Mouse (Mus musculus) heart, embryonic 11.5 days (tissue): ENCODE measurements around the gene Olfr231. TPM values are rescaled to one million over a fixed set of nuclear protein-coding genes. Genes with fewer than 3 reads are reported as not detected.

Experiments
- ATAC-seq: fragments of 200-750 bp; cut with Nextera tagmentation; replicated peaks from 2 replicates; pipeline ENCODE4 v1.8.0; 2017; ENCODE audit warnings: moderate library complexity; ENCODE audit not compliant: insufficient number of reproducible peaks, low FRiP score, low TSS enrichment
- H3K27ac ChIP-seq: fragments of 300-500 bp; sonication (generic); 2 replicates; pipeline ENCODE4 v1.5.1; 2014; ENCODE audit warnings: mild to moderate bottlenecking, low read depth, low read length
- H3K27me3 ChIP-seq: fragments of 300-500 bp; sonication (generic); 2 replicates; pipeline ENCODE4 v1.6.1; 2014; ENCODE audit warnings: mild to moderate bottlenecking, low read length, mixed read lengths; ENCODE audit not compliant: control insufficient read depth, insufficient read depth
- H3K36me3 ChIP-seq: fragments of 300-500 bp; sonication (generic); 2 replicates; pipeline ENCODE4 v1.6.1; 2014; ENCODE audit warnings: mild to moderate bottlenecking, low read length, moderate library complexity, mixed read lengths; ENCODE audit not compliant: control insufficient read depth, insufficient read depth
- H3K4me1 ChIP-seq: fragments of 300-500 bp; sonication (generic); 2 replicates; pipeline ENCODE4 v1.6.1; 2014; ENCODE audit warnings: low read length; ENCODE audit not compliant: control insufficient read depth, insufficient read depth
- H3K4me2 ChIP-seq: fragments of 300-500 bp; sonication (generic); 2 replicates; pipeline ENCODE4 v1.6.1; 2014; ENCODE audit warnings: mild to moderate bottlenecking, moderate library complexity
- H3K4me3 ChIP-seq: fragments of 300-500 bp; sonication (generic); 2 replicates; pipeline ENCODE4 v1.5.1; 2014; ENCODE audit warnings: low read depth, low read length
- H3K9ac ChIP-seq: fragments of 300-500 bp; sonication (generic); 2 replicates; pipeline ENCODE4 v1.6.1; 2014; ENCODE audit warnings: mild to moderate bottlenecking, low read depth, low read length, moderate library complexity
- H3K9me3 ChIP-seq: fragments of 300-500 bp; sonication (generic); replicated peaks from 2 replicates; pipeline ENCODE4 v1.6.1; 2016; ENCODE audit warnings: low read length; ENCODE audit not compliant: control insufficient read depth
- WGBS: fragments of 180-500 bp; shearing (Covaris S2); extraction: QIAGEN DNeasy Blood & Tissue Kit; methylation state at CpG from one replicate; pipeline ENCODE4 v1.1.7; 2014; ENCODE audit not compliant: insufficient replicate concordance; 5-methylcytosine and 5-hydroxymethylcytosine counted together
- polyA plus RNA-seq: library from polyadenylated mRNA; unstranded; fragments of >200 nt; fragmentation: Nextera tagmentation; extraction: Ambion mirVana; gene quantifications from 2 replicates; pipeline ENCODE4 v1.2.1, GENCODE M21; 2014

The Olfr231 gene
- not detected in 2 replicates for polyA plus RNA-seq

GRCm38 (mm10) chr1:174121062-174121461, at the start of gene Olfr231:
Olfr231 (minus strand) TSS chr1:174121162.
- Histone ChIP-seq H3K4me3 (no peak within 1 kb of the TSS), H3K4me1 (no peaks in the 10 kb centered on the region), H3K36me3 (no peaks in the 10 kb centered on the region), H3K9ac (no peak within 1 kb of the TSS), H3K27ac (no peak within 1 kb of the TSS), H3K27me3 (no peaks in the 10 kb centered on the region), H3K4me2 (no peak within 1 kb of the TSS), H3K9me3 (no peaks in the 10 kb centered on the region)
- WGBS, result 72% methylated on average over 2 of the region's 2 CpGs
- no peak for ATAC-seq

GRCm38 (mm10) chr1:174169024-174169423, 48.1 kb upstream of the Olfr231 start:
- Histone ChIP-seq H3K4me3 (no peak overlapping the region), H3K9ac (no peak overlapping the region), H3K9me3 (no peaks in the 10 kb centered on the region), H3K4me2 (no peak overlapping the region), H3K36me3 (no peaks in the 10 kb centered on the region), H3K4me1 (no peaks in the 10 kb centered on the region), H3K27me3 (no peaks in the 10 kb centered on the region), H3K27ac (no peak overlapping the region)
- no peak for ATAC-seq

GRCm38 (mm10) chr1:174159095-174159494, 38.1 kb upstream of the Olfr231 start:
- H3K4me2 ChIP-seq, result no peak overlapping the region
- no peak for ATAC-seq
- no peak overlapping the region for H3K4me3 ChIP-seq
- no peaks in the 10 kb centered on the region for H3K27me3 ChIP-seq
- H3K27ac ChIP-seq, result no peak overlapping the region
- H3K36me3 ChIP-seq, result no peaks in the 10 kb centered on the region
- no peak overlapping the region for H3K9ac ChIP-seq
- 82% methylated on average over 10 of the region's 10 CpGs for WGBS
- no peaks in the 10 kb centered on the region for H3K9me3 ChIP-seq
- H3K4me1 ChIP-seq, result no peaks in the 10 kb centered on the region

- H3K4me1 ChIP-seq, result no peaks in the 10 kb centered on the region
- no peak overlapping the region for H3K4me2 ChIP-seq
- H3K4me3 ChIP-seq, result no peak overlapping the region
- H3K27ac ChIP-seq, result no peak overlapping the region
- H3K27me3 ChIP-seq, result no peaks in the 10 kb centered on the region
- no peaks in the 10 kb centered on the region for H3K36me3 ChIP-seq
- no peak for ATAC-seq
- WGBS, result 68% methylated on average over 1 of the region's 1 CpGs
- no peaks in the 10 kb centered on the region for H3K9me3 ChIP-seq
- H3K9ac ChIP-seq, result no peak overlapping the region
These were observed 37.5 kb upstream of the Olfr231 start for GRCm38 (mm10) chr1:174158512-174158911.

GRCm38 (mm10) chr1:174157622-174158021, 36.7 kb upstream of the Olfr231 start:
- 72% methylated on average over 3 of the region's 3 CpGs for WGBS
- Histone ChIP-seq H3K9me3 (no peaks in the 10 kb centered on the region), H3K36me3 (no peaks in the 10 kb centered on the region), H3K4me3 (no peak overlapping the region), H3K4me1 (no peaks in the 10 kb centered on the region), H3K9ac (no peak overlapping the region), H3K4me2 (no peak overlapping the region), H3K27me3 (no peaks in the 10 kb centered on the region), H3K27ac (no peak overlapping the region)
- ATAC-seq, result no peak

- ATAC-seq, result no peak
- H3K4me3 ChIP-seq, result no peak within 1 kb of the TSS
- no peak within 1 kb of the TSS for H3K27ac ChIP-seq
- H3K9ac ChIP-seq, result no peak within 1 kb of the TSS
- no peaks in the 10 kb centered on the region for H3K4me1 ChIP-seq
- no peak within 1 kb of the TSS for H3K4me2 ChIP-seq
- WGBS, result 76% methylated on average over 1 of the region's 1 CpGs
- H3K9me3 ChIP-seq, result no peaks in the 10 kb centered on the region
- no peaks in the 10 kb centered on the region for H3K27me3 ChIP-seq
- no peaks in the 10 kb centered on the region for H3K36me3 ChIP-seq
These were observed 34.4 kb upstream of the Olfr231 start, which contains the start of gene Olfr420 for GRCm38 (mm10) chr1:174155333-174155732. Olfr420 (plus strand) TSS chr1:174155633.

GRCm38 (mm10) chr1:174149289-174149688, 28.3 kb upstream of the Olfr231 start:
- no peak for ATAC-seq
- WGBS, result 70% methylated on average over 2 of the region's 2 CpGs
- no peaks in the 10 kb centered on the region for H3K9me3 ChIP-seq
- H3K4me2 ChIP-seq, result no peak overlapping the region
- no peaks in the 10 kb centered on the region for H3K36me3 ChIP-seq
- no peaks in the 10 kb centered on the region for H3K4me1 ChIP-seq
- H3K27me3 ChIP-seq, result no peaks in the 10 kb centered on the region
- H3K27ac ChIP-seq, result no peak overlapping the region
- H3K4me3 ChIP-seq, result no peak overlapping the region
- no peak overlapping the region for H3K9ac ChIP-seq

DNA sequence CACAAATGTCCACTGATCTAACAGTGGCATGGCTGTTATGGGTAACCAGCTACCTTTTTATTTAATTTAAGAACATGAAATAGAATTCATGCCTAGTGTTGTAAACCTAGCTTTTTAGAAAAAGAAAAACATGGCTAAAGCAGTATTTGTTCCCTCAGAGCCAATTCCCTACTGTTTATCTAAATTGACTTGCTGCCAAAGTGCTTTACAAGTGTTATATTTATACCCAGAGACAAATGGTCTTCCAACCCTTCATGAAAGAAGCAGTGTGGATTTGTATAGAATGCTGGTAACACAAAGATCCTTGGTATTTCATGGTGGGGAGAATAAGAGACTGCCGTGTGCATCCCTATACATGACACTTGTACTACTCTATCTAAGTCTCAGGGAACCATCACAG, 25.7 kb upstream of the Olfr231 start:
- 82% methylated on average over 1 of the region's 1 CpGs for WGBS
- no peak for ATAC-seq
- H3K27me3 ChIP-seq, result no peaks in the 10 kb centered on the region

GRCm38 (mm10) chr1:174141384-174141783, 20.4 kb upstream of the Olfr231 start:
- Histone ChIP-seq H3K27ac (no peak overlapping the region), H3K27me3 (no peaks in the 10 kb centered on the region), H3K4me2 (no peak overlapping the region), H3K9me3 (no peaks in the 10 kb centered on the region), H3K4me1 (no peaks in the 10 kb centered on the region), H3K9ac (no peak overlapping the region), H3K36me3 (no peaks in the 10 kb centered on the region), H3K4me3 (no peak overlapping the region)
- WGBS, result 78% methylated on average over 2 of the region's 2 CpGs
- ATAC-seq, result no peak

More for the DNA sequence above, 25.7 kb upstream of the Olfr231 start:
- Histone ChIP-seq H3K9ac (no peak overlapping the region), H3K27ac (no peak overlapping the region), H3K9me3 (no peaks in the 10 kb centered on the region), H3K4me3 (no peak overlapping the region), H3K36me3 (no peaks in the 10 kb centered on the region), H3K4me1 (no peaks in the 10 kb centered on the region), H3K4me2 (no peak overlapping the region)
